8 mouse cellular contexts compared by ENCODE assay signal in genomic region chr19:5041588-5041987, GRCm38 (mm10). TPM values are rescaled to one million over a fixed set of nuclear protein-coding genes. Genes with fewer than 3 reads are reported as not detected.
A peak's percentile ranks its signal among the peaks of the same experiment; 100 is the strongest.
DNase-seq lines count a peak whose midpoint lies in the region; ATAC-seq and TF ChIP-seq lines count a peak whose summit lies in the region.

No protein-coding gene starts in this region.

- no peaks in the 10 kb centered on the region for H3K27me3 ChIP-seq in heart, embryonic 13.5 days (replicated peaks)
- H3K27me3 ChIP-seq in ES-Bruce4 (ENCODE audit: control insufficient read depth, insufficient read depth, low read length, poor library complexity, severe bottlenecking) = no peaks in the 10 kb centered on the region
- H3K27me3 ChIP-seq in forebrain, embryonic 16.5 days (replicated peaks; ENCODE audit: control insufficient read depth, insufficient read depth, low read length) = no peaks in the 10 kb centered on the region

- no peak for ATAC-seq in heart, embryonic 13.5 days (ENCODE audit: extremely low read depth, insufficient number of reproducible peaks, low FRiP score, low TSS enrichment)
- no peak; the same call in 1 of the 2 replicates for ATAC-seq in forebrain, embryonic 16.5 days

- peaks cover 28% of the 10 kb centered on the region for H3K36me3 ChIP-seq in heart, embryonic 13.5 days
- no peaks in the 10 kb centered on the region for H3K36me3 ChIP-seq in ES-Bruce4 (ENCODE audit: control insufficient read depth, insufficient read depth, low read length, poor library complexity, severe bottlenecking)
- H3K36me3 ChIP-seq in forebrain, embryonic 16.5 days (ENCODE audit: control insufficient read depth, insufficient read depth) = 0 out of 2 replicates have a peak, but pooled peaks cover 2% of the 10 kb centered on the region
- H3K36me3 ChIP-seq in macrophage (ENCODE audit: inconsistent target) = peaks cover 12% of the 10 kb centered on the region

- no peak for DNase-seq in heart, adult 8-10 months (ENCODE audit: low spot score)
- DNase-seq in frontal cortex, postnatal 36 days (ENCODE audit: low spot score in 2 of 2) = no peak
- DNase-seq in thymus, postnatal 36 days = no peak
- no peak for DNase-seq in left cerebral cortex, adult 18-20 months (ENCODE audit: low spot score in 2 of 2)

- peaks cover 39% of the 10 kb centered on the region for H3K4me1 ChIP-seq in heart, embryonic 13.5 days
- H3K4me1 ChIP-seq in ES-Bruce4 (ENCODE audit: control insufficient read depth, insufficient read depth, low read length) = peaks cover 2% of the 10 kb centered on the region
- H3K4me1 ChIP-seq in forebrain, embryonic 16.5 days (replicated peaks; ENCODE audit: control insufficient read depth, insufficient read depth, low read length) = peaks cover 36% of the 10 kb centered on the region

- TF ChIP-seq EP300 in ES-Bruce4 (IDR thresholded peaks at IDR 0.05; ENCODE audit: insufficient read depth, low read depth, low read length) = no peak

- peak overlapping the region; percentile 72 for H3K27ac ChIP-seq in heart, embryonic 13.5 days (replicated peaks)
- H3K27ac ChIP-seq in ES-Bruce4 (ENCODE audit: insufficient read depth, low read length) (no peak overlapping the region), macrophage (peak overlapping the region; percentile 51)
- peak overlapping the region; percentile 58 for H3K27ac ChIP-seq in forebrain, embryonic 16.5 days (ENCODE audit: low read length)

- peak overlapping the region; percentile 97 for H3K9ac ChIP-seq in heart, embryonic 13.5 days
- peak overlapping the region; percentile 58 for H3K9ac ChIP-seq in ES-Bruce4 (ENCODE audit: low read depth, poor library complexity, severe bottlenecking)
- H3K9ac ChIP-seq in forebrain, embryonic 16.5 days (replicated peaks; ENCODE audit: low read depth, low read length) = peak overlapping the region; percentile 86

- no peak for TF ChIP-seq CTCF in ES-Bruce4 (IDR thresholded peaks at IDR 0.05; ENCODE audit: low read depth, low read length)

- no peak for TF ChIP-seq POLR2A in ES-Bruce4 (IDR thresholded peaks at IDR 0.05; ENCODE audit: insufficient read depth, low read length)

- 2% methylated on average over 16 of the region's 16 CpGs for WGBS in heart, embryonic 13.5 days
- WGBS in forebrain, embryonic 16.5 days = 3% methylated on average over 16 of the region's 16 CpGs
- 0% methylated on average over 16 of the region's 16 CpGs for WGBS in macrophage (ENCODE audit: missing documents)

- peaks cover 57% of the 10 kb centered on the region for H3K79me2 ChIP-seq in macrophage (ENCODE audit: inconsistent target)

- no peaks in the 10 kb centered on the region for H3K9me3 ChIP-seq in heart, embryonic 13.5 days
- no peaks in the 10 kb centered on the region for H3K9me3 ChIP-seq in ES-Bruce4 (replicated peaks; ENCODE audit: control insufficient read depth, insufficient read depth, low read length, poor library complexity, severe bottlenecking)
- no peaks in the 10 kb centered on the region for H3K9me3 ChIP-seq in forebrain, embryonic 16.5 days (ENCODE audit: control insufficient read depth, low read length)

- H3K4me2 ChIP-seq in heart, embryonic 13.5 days = peak overlapping the region; percentile 99
- H3K4me2 ChIP-seq in forebrain, embryonic 16.5 days (ENCODE audit: low read length) = peak overlapping the region; percentile 83

- peak overlapping the region; percentile 79 for H3K4me3 ChIP-seq in heart, embryonic 13.5 days
- H3K4me3 ChIP-seq in ES-Bruce4 (ENCODE audit: low read depth, low read length) (peak overlapping the region; percentile 71), macrophage (ENCODE audit: inconsistent target) (peak overlapping the region; percentile 92)
- H3K4me3 ChIP-seq in forebrain, embryonic 16.5 days (replicated peaks; ENCODE audit: low read length) = peak overlapping the region; percentile 84

RNA-seq across cellular contexts. Expression of gene Brms1, which starts 0.4 kb away (rescaled TPM):
- 29.5 and 33.5 TPM in 2 replicates for polyA plus RNA-seq in heart, embryonic 13.5 days (2015; fragmentation: Nextera tagmentation; extraction: Ambion mirVana)
- total RNA-seq in heart, adult 8-10 months (2022) = 10 to 100 TPM; 13.0 to 17.6 (median 15.6) TPM
- polyA plus RNA-seq in ES-Bruce4 (2011; ENCODE audit: insufficient read depth, insufficient read length, low read depth, missing spikeins) (22.3 and 24.0 TPM in 2 replicates), macrophage (2018) (61.2 to 78.9 TPM (median 63.9 TPM) in 3 replicates)
- polyA plus RNA-seq in forebrain, embryonic 16.5 days (2015; fragmentation: Nextera tagmentation; extraction: Ambion mirVana) = 50.2 and 51.2 TPM in 2 replicates
- 100 to 1,000 TPM in 1 of 26 experiments, 10 to 100 TPM in 25; 31.2 to 121 (median 57.1) TPM for total RNA-seq in macrophage (2018; cell fraction: chromatin; rRNA removed)
- total RNA-seq in macrophage (2018; cell fraction: cytosol; rRNA removed) = 10 to 100 TPM; 49.8 to 77.1 (median 63.8) TPM
- 10 to 100 TPM; 26.9 to 51.7 (median 40.5) TPM for total RNA-seq in macrophage (2018; cell fraction: nucleus; rRNA removed)
- total RNA-seq in left cerebral cortex, adult 18-20 months (2021) = 10 to 100 TPM; 22.6 to 32.0 TPM

RNA-seq across cellular contexts. Expression of gene AC124502.3, which starts 2.9 kb away (rescaled TPM):
- polyA plus RNA-seq in heart, embryonic 13.5 days (2015; fragmentation: Nextera tagmentation; extraction: Ambion mirVana) = 1.4 and 1.7 TPM in 2 replicates
- total RNA-seq in heart, adult 8-10 months (2022) = 1 to 10 TPM; 2.4 to 3.4 (median 2.6) TPM
- polyA plus RNA-seq in ES-Bruce4 (2011; ENCODE audit: insufficient read depth, insufficient read length, low read depth, missing spikeins) (not detected in 2 replicates), macrophage (2018) (0.76 to 2.0 TPM (median 0.80 TPM) in 3 replicates)
- 2.1 and 2.9 TPM in 2 replicates for polyA plus RNA-seq in forebrain, embryonic 16.5 days (2015; fragmentation: Nextera tagmentation; extraction: Ambion mirVana)
- 1 to 10 TPM in 14 of 26 experiments, under 1 TPM in 10, not detected in 2; 0.16 to 2.8 (median 1.2) TPM for total RNA-seq in macrophage (2018; cell fraction: chromatin; rRNA removed)
- 1 to 10 TPM in 20 of 26 experiments, under 1 TPM in 6; 0.51 to 3.3 (median 1.5) TPM for total RNA-seq in macrophage (2018; cell fraction: cytosol; rRNA removed)
- total RNA-seq in macrophage (2018; cell fraction: nucleus; rRNA removed) = 1 to 10 TPM in 15 of 26 experiments, under 1 TPM in 7, not detected in 4; 0.36 to 3.9 (median 1.1) TPM
- 1 to 10 TPM; 6.5 to 7.6 TPM for total RNA-seq in left cerebral cortex, adult 18-20 months (2021)

RNA-seq across cellular contexts. Expression of gene B4gat1, which starts 3.0 kb away (rescaled TPM):
- polyA plus RNA-seq in heart, embryonic 13.5 days (2015; fragmentation: Nextera tagmentation; extraction: Ambion mirVana) = 41.4 and 49.5 TPM in 2 replicates
- 10 to 100 TPM; 45.0 to 47.2 (median 45.6) TPM for total RNA-seq in heart, adult 8-10 months (2022)
- polyA plus RNA-seq in ES-Bruce4 (2011; ENCODE audit: insufficient read depth, insufficient read length, low read depth, missing spikeins) (8.9 and 10.9 TPM in 2 replicates), macrophage (2018) (12.6 to 23.0 TPM (median 17.7 TPM) in 3 replicates)
- polyA plus RNA-seq in forebrain, embryonic 16.5 days (2015; fragmentation: Nextera tagmentation; extraction: Ambion mirVana) = 58.2 and 62.5 TPM in 2 replicates
- total RNA-seq in macrophage (2018; cell fraction: chromatin; rRNA removed) = 1 to 10 TPM in 14 of 26 experiments, under 1 TPM in 6, not detected in 6; 0.25 to 5.8 (median 1.5) TPM
- 10 to 100 TPM; 11.6 to 24.7 (median 17.2) TPM for total RNA-seq in macrophage (2018; cell fraction: cytosol; rRNA removed)
- 10 to 100 TPM in 22 of 26 experiments, 1 to 10 TPM in 4; 4.3 to 23.7 (median 15.3) TPM for total RNA-seq in macrophage (2018; cell fraction: nucleus; rRNA removed)
- total RNA-seq in left cerebral cortex, adult 18-20 months (2021) = 100 to 1,000 TPM; 118 to 120 TPM

RNA-seq across cellular contexts. Expression of gene Rin1, which starts 8.7 kb away (rescaled TPM):
- 2.4 and 3.5 TPM in 2 replicates for polyA plus RNA-seq in heart, embryonic 13.5 days (2015; fragmentation: Nextera tagmentation; extraction: Ambion mirVana)
- total RNA-seq in heart, adult 8-10 months (2022) = 1 to 10 TPM in 3 of 4 experiments, under 1 TPM in 1; 0.79 to 2.6 (median 2.0) TPM
- 19.2 and 22.7 TPM in 2 replicates for polyA plus RNA-seq in ES-Bruce4 (2011; ENCODE audit: insufficient read depth, insufficient read length, low read depth, missing spikeins)
- 1.3 and 1.9 TPM in 2 replicates for polyA plus RNA-seq in forebrain, embryonic 16.5 days (2015; fragmentation: Nextera tagmentation; extraction: Ambion mirVana)
- 10 to 100 TPM in 2 of 26 experiments, 1 to 10 TPM in 24; 1.3 to 11.5 (median 4.3) TPM for total RNA-seq in macrophage (2018; cell fraction: chromatin; rRNA removed)
- under 1 TPM; 0.09 to 0.80 (median 0.18) TPM for total RNA-seq in macrophage (2018; cell fraction: cytosol; rRNA removed)
- 1 to 10 TPM in 22 of 26 experiments, under 1 TPM in 4; 0.58 to 7.9 (median 2.3) TPM for total RNA-seq in macrophage (2018; cell fraction: nucleus; rRNA removed)
- polyA plus RNA-seq in macrophage (2018) = 0.08 to 0.37 TPM (median 0.11 TPM) in 3 replicates
- 10 to 100 TPM; 75.4 to 75.5 TPM for total RNA-seq in left cerebral cortex, adult 18-20 months (2021)

RNA-seq across cellular contexts. Expression of gene Slc29a2, which starts 17.9 kb away (rescaled TPM):
- polyA plus RNA-seq in heart, embryonic 13.5 days (2015; fragmentation: Nextera tagmentation; extraction: Ambion mirVana) = 8.5 and 9.4 TPM in 2 replicates
- total RNA-seq in heart, adult 8-10 months (2022) = 10 to 100 TPM in 2 of 4 experiments, 1 to 10 TPM in 2; 8.8 to 11.9 (median 10.6) TPM
- polyA plus RNA-seq in ES-Bruce4 (2011; ENCODE audit: insufficient read depth, insufficient read length, low read depth, missing spikeins) (16.8 and 18.5 TPM in 2 replicates), macrophage (2018) (0.75 to 2.2 TPM (median 0.76 TPM) in 3 replicates)
- polyA plus RNA-seq in forebrain, embryonic 16.5 days (2015; fragmentation: Nextera tagmentation; extraction: Ambion mirVana) = 11.2 and 13.4 TPM in 2 replicates
- total RNA-seq in macrophage (2018; cell fraction: chromatin; rRNA removed) = 1 to 10 TPM in 14 of 26 experiments, under 1 TPM in 9, not detected in 3; 0.25 to 3.4 (median 1.1) TPM
- 1 to 10 TPM in 9 of 26 experiments, under 1 TPM in 17; 0.42 to 1.5 (median 0.84) TPM for total RNA-seq in macrophage (2018; cell fraction: cytosol; rRNA removed)
- total RNA-seq in macrophage (2018; cell fraction: nucleus; rRNA removed) = 1 to 10 TPM in 17 of 26 experiments, under 1 TPM in 7, not detected in 2; 0.44 to 4.8 (median 1.2) TPM
- total RNA-seq in left cerebral cortex, adult 18-20 months (2021) = 10 to 100 TPM; 13.4 to 16.4 TPM
